Mouse (Mus musculus): ENCODE measurements around the gene Vgll4.

DNA sequence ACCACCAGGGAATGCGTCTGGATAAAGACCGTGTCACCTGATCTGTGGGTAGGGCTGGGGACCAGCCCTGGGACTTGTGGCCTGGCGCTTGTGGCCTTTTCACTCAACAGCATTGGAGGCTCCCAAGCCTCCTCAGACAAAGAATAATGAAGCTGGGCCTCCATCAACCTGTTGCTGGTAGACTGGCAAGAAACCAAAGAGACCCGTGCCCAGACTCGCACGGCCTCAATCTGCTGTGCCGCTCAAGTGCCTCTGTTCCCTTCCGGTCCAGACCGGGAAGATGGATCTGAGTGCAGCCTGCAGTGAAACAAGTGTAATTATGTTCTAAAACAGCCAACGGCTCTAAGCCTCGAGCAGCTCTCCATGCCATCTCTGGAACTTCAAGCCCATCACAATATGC is 52.7 kb downstream of the Vgll4 start:
- no peak for TF ChIP-seq CTCF (IDR thresholded peaks at IDR 0.05; ENCODE audit: extremely low read depth, insufficient read depth, low read length)
- no peak for TF ChIP-seq POLR2A (IDR thresholded peaks at IDR 0.05; ENCODE audit: extremely low read depth, insufficient read depth, low read length)

All from cortical plate, adult 2 months (tissue).